Mouse (Mus musculus): ENCODE data around the gene Rbm47. TPM values are rescaled to one million over a fixed set of nuclear protein-coding genes. Genes with fewer than 3 reads are reported as not detected.

The Rbm47 gene
- polyA plus RNA-seq, 1 experiment, result 1.1 TPM

DNA sequence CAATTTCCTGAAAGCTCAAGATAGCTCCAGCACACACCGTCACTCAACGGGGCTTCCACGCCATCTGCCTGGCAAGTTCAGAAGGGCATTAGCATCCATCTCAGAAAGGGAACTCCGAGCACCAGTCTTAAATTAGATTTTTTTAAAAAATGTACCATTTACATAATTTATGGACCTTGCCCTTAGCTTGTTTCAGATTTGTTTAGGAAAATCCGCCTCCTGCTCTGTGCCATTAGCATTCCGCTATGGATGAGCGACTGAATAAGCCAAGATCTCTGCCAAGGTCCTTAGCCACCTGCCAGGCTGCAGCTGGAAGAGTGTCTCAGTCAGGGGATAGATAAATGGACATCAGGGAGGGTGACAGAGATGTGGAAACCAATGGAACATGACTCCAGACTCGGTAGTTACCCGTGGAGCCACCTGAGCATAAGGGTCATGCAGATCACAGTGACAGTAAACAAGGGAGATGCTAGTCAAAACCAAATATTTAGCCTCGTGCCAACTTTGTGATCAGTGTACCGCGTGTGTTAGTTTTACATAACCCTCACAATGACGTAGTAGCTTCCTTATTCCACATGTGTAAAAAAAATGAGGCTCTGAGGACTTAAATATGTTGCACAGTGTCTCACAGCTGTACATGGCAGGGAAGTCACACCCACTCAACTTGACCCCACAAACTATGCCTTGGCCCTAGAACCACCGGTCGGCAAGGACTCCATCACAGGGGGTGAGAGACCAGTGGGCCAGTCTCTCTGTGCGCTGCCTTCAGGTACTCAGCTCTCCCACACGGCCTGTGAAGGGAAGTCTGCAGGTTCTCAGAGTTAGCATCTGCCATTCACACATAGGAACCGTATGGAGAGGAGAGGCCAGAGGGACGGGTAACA lies 110.6 kb downstream of the Rbm47 start:
- H3K4me1 ChIP-seq (ENCODE audit: control insufficient read depth, insufficient read depth, low read length), result peaks cover 6% of the 10 kb centered on the region; the same call in 1 of the 2 replicates
- H3K4me3 ChIP-seq (ENCODE audit: insufficient read depth, low read length), result no peak overlapping the region
- no peak overlapping the region for H3K27ac ChIP-seq (ENCODE audit: insufficient read depth, low read length)
- TF ChIP-seq CTCF (IDR thresholded peaks at IDR 0.05; ENCODE audit: borderline replicate concordance, insufficient read depth, low read length), result no peak
- TF ChIP-seq POLR2A (IDR thresholded peaks at IDR 0.05; ENCODE audit: low read depth, low read length), result no peak

DNA sequence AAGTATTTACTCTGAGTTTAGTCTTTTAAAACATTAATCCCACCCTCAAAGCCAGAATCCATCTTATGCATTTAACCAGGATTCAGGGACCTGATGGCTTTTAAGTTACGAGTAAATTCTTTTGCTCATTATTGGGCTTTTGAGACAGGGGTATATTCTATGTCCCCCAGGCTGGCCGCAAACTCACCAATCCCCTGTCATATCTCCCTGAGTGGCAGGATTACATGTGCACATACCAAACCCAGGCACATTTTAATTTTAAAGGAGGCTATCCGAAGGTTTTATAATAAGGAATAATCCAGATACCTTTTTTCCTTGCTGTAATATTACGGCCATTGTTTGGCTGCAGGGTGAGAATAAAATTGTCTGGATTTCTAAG lies 111.3 kb downstream of the Rbm47 start:
- H3K4me1 ChIP-seq (ENCODE audit: control insufficient read depth, insufficient read depth, low read length), result peaks cover 6% of the 10 kb centered on the region; the same call in 1 of the 2 replicates
- TF ChIP-seq POLR2A (IDR thresholded peaks at IDR 0.05; ENCODE audit: low read depth, low read length) (no peak), CTCF (IDR thresholded peaks at IDR 0.05; ENCODE audit: borderline replicate concordance, insufficient read depth, low read length) (no peak)
- no peak overlapping the region for H3K4me3 ChIP-seq (ENCODE audit: insufficient read depth, low read length)
- H3K27ac ChIP-seq (ENCODE audit: insufficient read depth, low read length), result no peak overlapping the region

DNA sequence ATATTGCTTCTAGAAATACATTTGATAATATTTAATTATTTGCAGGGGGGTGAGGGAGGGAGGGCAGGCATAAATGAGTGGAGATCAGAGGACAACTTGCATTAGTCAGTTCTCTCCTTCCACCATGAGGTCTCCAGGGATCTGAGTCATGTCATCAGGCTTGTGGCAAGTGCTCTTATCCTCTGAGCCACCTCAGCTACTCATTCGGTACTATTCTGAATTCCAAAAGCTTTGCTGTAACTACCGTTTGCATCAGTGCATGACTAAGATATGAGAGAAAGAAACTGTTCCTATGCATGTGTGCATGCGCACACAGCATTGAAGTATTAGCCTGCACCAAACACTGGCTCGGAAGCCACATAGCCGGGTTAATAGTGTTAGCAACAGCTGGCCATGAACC lies 114.1 kb downstream of the Rbm47 start:
- no peak overlapping the region for H3K4me3 ChIP-seq (ENCODE audit: insufficient read depth, low read length)
- TF ChIP-seq CTCF (IDR thresholded peaks at IDR 0.05; ENCODE audit: borderline replicate concordance, insufficient read depth, low read length), result no peak
- TF ChIP-seq POLR2A (IDR thresholded peaks at IDR 0.05; ENCODE audit: low read depth, low read length), result no peak

DNA sequence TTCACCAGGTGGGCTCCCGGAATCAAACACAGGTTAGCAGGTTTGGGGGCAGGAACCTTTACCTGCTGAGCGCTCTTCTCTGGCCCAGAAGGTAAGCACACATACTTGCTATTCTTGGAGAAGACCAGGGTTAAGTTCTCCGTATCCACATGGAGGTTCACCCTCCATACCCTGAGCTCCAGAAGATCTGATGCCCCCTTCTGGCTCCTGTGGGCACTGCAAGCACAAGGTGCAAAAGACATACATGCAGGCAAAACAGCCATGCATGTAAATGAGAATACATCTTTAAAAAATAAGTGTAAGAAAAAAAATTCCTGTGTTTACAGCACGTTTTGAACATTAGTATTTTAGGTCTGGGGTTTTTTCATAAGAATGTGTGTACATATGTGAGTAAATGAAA lies 116.2 kb downstream of the Rbm47 start:
- Histone ChIP-seq H3K4me1 (ENCODE audit: control insufficient read depth, insufficient read depth, low read length) (peaks cover 6% of the 10 kb centered on the region; the same call in 1 of the 2 replicates), H3K4me3 (ENCODE audit: insufficient read depth, low read length) (no peak overlapping the region), H3K27ac (ENCODE audit: insufficient read depth, low read length) (no peak overlapping the region)
- TF ChIP-seq POLR2A (IDR thresholded peaks at IDR 0.05; ENCODE audit: low read depth, low read length), result no peak
- no peak for TF ChIP-seq CTCF (IDR thresholded peaks at IDR 0.05; ENCODE audit: borderline replicate concordance, insufficient read depth, low read length)

More for the DNA sequence above, 114.1 kb downstream of the Rbm47 start:
- Histone ChIP-seq H3K27ac (ENCODE audit: insufficient read depth, low read length) (no peak overlapping the region), H3K4me1 (ENCODE audit: control insufficient read depth, insufficient read depth, low read length) (peaks cover 6% of the 10 kb centered on the region; the same call in 1 of the 2 replicates)

DNA sequence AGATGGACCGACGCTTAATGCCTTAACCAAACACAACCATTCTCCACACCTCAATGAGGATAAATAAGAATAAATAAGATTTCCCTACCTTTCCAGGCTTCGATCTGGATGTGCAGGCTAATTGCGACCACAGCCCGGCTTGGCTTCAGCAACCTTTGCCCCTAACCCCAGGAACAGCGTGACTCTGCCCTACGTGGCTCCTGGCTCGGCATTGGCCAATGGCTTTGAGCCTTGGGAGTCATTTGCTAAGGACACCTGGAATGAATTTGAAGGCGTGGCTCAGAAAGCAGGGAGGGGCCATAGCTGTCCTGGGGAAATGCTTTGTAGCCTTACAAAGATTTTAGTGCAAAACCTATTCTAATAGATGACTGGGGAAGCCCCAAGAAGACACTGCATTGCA lies 118.5 kb downstream of the Rbm47 start:
- Histone ChIP-seq H3K27ac (ENCODE audit: insufficient read depth, low read length) (no peak overlapping the region), H3K4me1 (ENCODE audit: control insufficient read depth, insufficient read depth, low read length) (peaks cover 4% of the 10 kb centered on the region; the same call in 1 of the 2 replicates), H3K4me3 (ENCODE audit: insufficient read depth, low read length) (no peak overlapping the region)
- TF ChIP-seq POLR2A (IDR thresholded peaks at IDR 0.05; ENCODE audit: low read depth, low read length) (no peak), CTCF (IDR thresholded peaks at IDR 0.05; ENCODE audit: borderline replicate concordance, insufficient read depth, low read length) (no peak)

DNA sequence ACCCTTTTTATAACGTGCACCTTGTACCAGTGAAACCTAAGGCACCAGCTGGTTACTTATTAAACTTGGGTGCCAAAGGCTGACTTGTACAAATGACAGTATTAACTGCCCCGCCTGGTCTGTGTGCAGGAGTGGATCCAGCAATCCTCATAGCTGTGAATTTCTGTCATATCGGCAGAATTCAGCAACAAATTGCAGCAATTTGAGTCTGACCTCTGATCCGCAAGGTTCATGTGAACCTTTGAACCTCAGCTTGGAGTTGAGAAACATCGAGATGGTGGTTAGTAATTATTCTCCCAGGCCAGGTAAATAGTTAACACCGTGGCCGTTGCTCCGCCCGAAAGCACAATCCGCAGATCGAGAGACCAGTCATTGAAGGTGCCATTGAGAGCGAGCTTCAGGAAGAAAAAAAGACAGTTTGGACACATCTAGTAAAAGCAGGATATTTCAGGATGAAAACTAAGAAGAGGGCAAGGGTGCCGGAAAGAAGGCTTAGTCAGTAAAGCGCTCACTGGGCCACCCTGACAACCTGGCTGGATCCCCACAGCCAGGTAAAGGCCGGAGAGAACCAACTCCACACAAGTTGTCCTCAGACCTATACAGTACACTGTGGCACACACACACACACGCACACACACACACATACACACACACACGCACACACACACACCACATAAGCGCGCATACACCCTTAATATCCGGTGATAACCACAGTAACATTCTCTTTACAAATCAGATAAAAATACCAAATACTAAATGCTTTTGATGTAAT lies 120.0 kb downstream of the Rbm47 start:
- TF ChIP-seq CTCF (IDR thresholded peaks at IDR 0.05; ENCODE audit: borderline replicate concordance, insufficient read depth, low read length) (no peak), POLR2A (IDR thresholded peaks at IDR 0.05; ENCODE audit: low read depth, low read length) (no peak)

DNA sequence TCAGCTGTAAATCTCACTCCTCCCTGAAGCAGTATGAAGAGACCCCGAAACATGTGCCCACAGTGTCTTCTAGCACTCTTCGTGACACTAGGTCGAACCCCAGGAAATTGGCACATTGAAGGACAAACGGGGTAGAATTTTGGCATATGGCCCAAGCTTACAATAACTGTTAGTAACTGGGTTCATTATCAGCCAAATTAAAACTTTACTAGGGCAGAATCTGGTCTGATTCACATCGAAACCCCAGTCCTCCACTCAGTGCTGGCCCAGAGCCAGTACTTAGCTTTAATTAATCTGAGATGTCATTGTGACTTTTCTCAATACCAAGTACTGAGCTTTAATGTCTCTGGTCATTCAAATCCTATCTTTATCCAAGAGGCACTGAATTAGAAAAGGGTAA lies 122.1 kb downstream of the Rbm47 start:
- no peak overlapping the region for H3K27ac ChIP-seq (ENCODE audit: insufficient read depth, low read length)
- H3K4me1 ChIP-seq (ENCODE audit: control insufficient read depth, insufficient read depth, low read length), result peaks cover 10% of the 10 kb centered on the region
- H3K4me3 ChIP-seq (ENCODE audit: insufficient read depth, low read length), result no peak overlapping the region
- TF ChIP-seq CTCF (IDR thresholded peaks at IDR 0.05; ENCODE audit: borderline replicate concordance, insufficient read depth, low read length) (no peak), POLR2A (IDR thresholded peaks at IDR 0.05; ENCODE audit: low read depth, low read length) (no peak)

More for the DNA sequence above, 120.0 kb downstream of the Rbm47 start:
- Histone ChIP-seq H3K4me3 (ENCODE audit: insufficient read depth, low read length) (no peak overlapping the region), H3K27ac (ENCODE audit: insufficient read depth, low read length) (no peak overlapping the region), H3K4me1 (ENCODE audit: control insufficient read depth, insufficient read depth, low read length) (no peaks in the 10 kb centered on the region)

DNA sequence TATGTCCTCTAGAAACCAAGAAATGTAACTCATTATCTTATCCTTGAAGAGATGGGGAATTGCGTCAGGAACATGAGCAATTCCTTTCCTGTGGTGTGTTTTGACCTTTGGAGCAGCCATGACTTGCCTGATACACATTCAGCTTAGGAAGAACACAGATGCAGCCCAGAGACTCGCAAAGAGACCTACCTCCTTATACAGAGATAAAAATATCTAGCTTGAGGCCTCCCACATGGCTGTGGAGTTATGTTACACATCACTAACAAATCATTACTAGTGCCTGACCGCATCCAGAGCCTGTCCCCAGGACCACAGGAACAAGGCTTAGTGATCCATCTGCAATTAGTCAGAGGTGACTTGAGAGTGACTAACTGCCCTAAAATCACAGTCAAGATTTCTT lies 126.6 kb downstream of the Rbm47 start:
- no peak for TF ChIP-seq POLR2A (IDR thresholded peaks at IDR 0.05; ENCODE audit: low read depth, low read length)
- no peak for TF ChIP-seq CTCF (IDR thresholded peaks at IDR 0.05; ENCODE audit: borderline replicate concordance, insufficient read depth, low read length)
- Histone ChIP-seq H3K4me1 (ENCODE audit: control insufficient read depth, insufficient read depth, low read length) (peaks cover 12% of the 10 kb centered on the region), H3K4me3 (ENCODE audit: insufficient read depth, low read length) (no peak overlapping the region), H3K27ac (ENCODE audit: insufficient read depth, low read length) (no peak overlapping the region)

DNA sequence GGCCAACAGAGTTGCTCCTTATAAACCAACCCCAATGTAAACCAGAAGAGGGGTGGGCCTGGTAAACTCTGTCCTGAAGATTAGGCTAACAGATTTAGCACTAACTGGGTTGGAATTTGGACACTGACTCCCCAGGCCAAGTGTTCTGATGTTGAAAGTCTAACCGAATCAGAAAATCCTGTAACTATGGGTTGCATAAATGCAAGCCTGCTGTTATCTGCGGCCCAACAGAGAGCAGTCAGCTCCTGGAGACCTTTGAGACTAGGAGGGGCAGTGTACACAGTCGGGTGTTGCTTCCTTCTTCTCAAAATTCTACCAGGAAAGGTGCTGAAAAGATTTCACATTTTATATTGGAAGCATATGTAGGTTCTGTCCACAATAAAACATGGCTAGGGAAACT lies 129.0 kb downstream of the Rbm47 start:
- no peak for TF ChIP-seq CTCF (IDR thresholded peaks at IDR 0.05; ENCODE audit: borderline replicate concordance, insufficient read depth, low read length)
- no peak for TF ChIP-seq POLR2A (IDR thresholded peaks at IDR 0.05; ENCODE audit: low read depth, low read length)
- no peak overlapping the region for H3K27ac ChIP-seq (ENCODE audit: insufficient read depth, low read length)
- H3K4me1 ChIP-seq (ENCODE audit: control insufficient read depth, insufficient read depth, low read length), result peaks cover 12% of the 10 kb centered on the region
- H3K4me3 ChIP-seq (ENCODE audit: insufficient read depth, low read length), result no peak overlapping the region

All from embryonic fibroblast, embryonic 13.5 days (primary cell).